8 mouse cellular contexts compared by ENCODE assay signal in the genomic region with DNA sequence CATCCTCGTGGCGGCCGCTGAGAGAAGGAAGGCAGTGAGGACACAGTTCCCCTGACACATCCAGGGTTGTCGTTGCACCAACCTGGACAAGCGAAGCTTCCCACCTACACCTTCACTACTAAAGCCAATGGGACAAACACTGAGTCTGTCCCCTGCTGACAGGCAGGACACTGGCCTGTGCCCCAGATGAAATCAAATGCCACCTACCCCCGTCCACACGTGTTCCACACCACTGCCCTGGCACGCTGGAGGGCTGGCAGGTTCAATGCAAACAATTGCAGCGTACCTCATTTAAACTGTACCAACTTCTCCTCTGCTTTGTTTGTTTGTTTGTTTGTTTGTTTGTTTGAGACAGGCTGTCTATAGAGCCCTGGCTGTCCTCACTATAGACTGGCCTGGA. TPM values are rescaled to one million over a fixed set of nuclear protein-coding genes. Genes with fewer than 3 reads are reported as not detected.
A peak's percentile ranks its signal among the peaks of the same experiment; 100 is the strongest.
DNase-seq lines count a peak whose midpoint lies in the region; ATAC-seq and TF ChIP-seq lines count a peak whose summit lies in the region.

No protein-coding gene starts in this region.

- H3K36me3 ChIP-seq in thymus, adult 2 months (ENCODE audit: control insufficient read depth, insufficient read depth, low read length), result no peaks in the 10 kb centered on the region
- no peaks in the 10 kb centered on the region for H3K36me3 ChIP-seq in liver, embryonic 14.5 days (replicated peaks; ENCODE audit: control insufficient read depth, insufficient read depth, low read depth)

- 35% methylated on average over 9 of the region's 9 CpGs for WGBS in thymus, adult 2 months
- WGBS in liver, embryonic 14.5 days (ENCODE audit: insufficient replicate concordance), result 82% methylated on average over 9 of the region's 9 CpGs

- H3K9ac ChIP-seq in liver, embryonic 14.5 days (replicated peaks), result no peak overlapping the region

- peak overlapping the region; percentile 39 for H3K4me3 ChIP-seq in thymus, adult 2 months (ENCODE audit: control insufficient read depth, insufficient read depth, low read length)
- H3K4me3 ChIP-seq in liver, embryonic 14.5 days (ENCODE audit: insufficient read depth in 1 of 2, low read depth in 2 of 2, low read length in 2 of 2), result no peak overlapping the region; a peak in 1 of 4 replicates

- H3K27me3 ChIP-seq in thymus, adult 2 months (ENCODE audit: control insufficient read depth, insufficient read depth, low read length), result no peaks in the 10 kb centered on the region
- no peaks in the 10 kb centered on the region for H3K27me3 ChIP-seq in liver, embryonic 14.5 days (ENCODE audit: control insufficient read depth, insufficient read depth, low read length)

- no peak for TF ChIP-seq EP300 in liver, embryonic 14.5 days (IDR thresholded peaks at IDR 0.05; ENCODE audit: low read depth)

- H3K9me3 ChIP-seq in liver, embryonic 14.5 days (ENCODE audit: control insufficient read depth, low read length), result no peaks in the 10 kb centered on the region

- H3K27ac ChIP-seq in thymus, adult 2 months (ENCODE audit: control insufficient read depth, insufficient read depth, low read length), result peak overlapping the region; percentile 5; the same call in 1 of the 2 replicates
- no peak overlapping the region for H3K27ac ChIP-seq in liver, embryonic 14.5 days

- intact Hi-C loops in left cerebral cortex, postnatal 4 days (cut with DNase I), result no loop called here
- intact Hi-C loops in left cerebral cortex, postnatal 25 days (cut with DNase I), result no loop called here

- no peak for ATAC-seq in CD4-positive, CD25-positive, alpha-beta regulatory T cell, adult 4 months
- no peak for ATAC-seq in liver, embryonic 14.5 days (ENCODE audit: insufficient read depth)

- TF ChIP-seq POLR2A in thymus, adult 2 months (IDR thresholded peaks at IDR 0.05; ENCODE audit: control insufficient read depth, extremely low read depth, insufficient read depth, low read length, poor library complexity), result no peak

- peak overlapping the region; percentile 71 for H3K4me2 ChIP-seq in liver, embryonic 14.5 days (ENCODE audit: low read depth)

- H3K4me1 ChIP-seq in thymus, adult 2 months (replicated peaks; ENCODE audit: control insufficient read depth, insufficient read depth, low read length), result peaks cover 44% of the 10 kb centered on the region
- H3K4me1 ChIP-seq in liver, embryonic 14.5 days (replicated peaks; ENCODE audit: control insufficient read depth in 2 of 2, insufficient read depth in 2 of 2, low read length in 1 of 2), result peaks cover 5 to 30% of the 10 kb centered on the region in 2 experiments

- TF ChIP-seq CTCF in thymus, adult 2 months (IDR thresholded peaks at IDR 0.05; ENCODE audit: borderline replicate concordance, control insufficient read depth, extremely low read depth, insufficient read depth, low read length, poor library complexity), result no peak
- TF ChIP-seq CTCF in liver, embryonic 14.5 days (IDR thresholded peaks at IDR 0.05; ENCODE audit: low read depth), result no peak

- DNase-seq in CD4-positive, CD25-positive, alpha-beta regulatory T cell, adult 2 months (ENCODE audit: low read depth, low spot score), result peak; percentile 28
- no peak for DNase-seq in thymus, adult 2 months
- no peak for DNase-seq in thymus, adult 18-20 months
- DNase-seq in liver, embryonic 14.5 days (ENCODE audit: low read depth in 3 of 3, low spot score in 3 of 3), result no peak
- no peak for DNase-seq in right cerebral cortex, adult 18-20 months
- DNase-seq in left cerebral cortex, postnatal 4 days, result no peak
- DNase-seq in left cerebral cortex, postnatal 25 days (ENCODE audit: low spot score in 2 of 2), result no peak

RNA-seq across cellular contexts. Expression of gene Vgll4, which starts 50.8 kb away (rescaled TPM):
- polyA plus RNA-seq in CD4-positive, CD25-positive, alpha-beta regulatory T cell, adult 4 months (2017; shearing (Covaris generic)), result 100 to 1,000 TPM; 171 to 233 TPM
- polyA plus RNA-seq in thymus, adult 2 months (2012; rRNA removed), result 107 and 108 TPM in 2 replicates
- polyA plus RNA-seq in liver, embryonic 14.5 days (2012; rRNA removed), result 4.6 TPM in 2 replicates
- polyA plus RNA-seq in liver, embryonic 14.5 days (2014; fragmentation: Nextera tagmentation; extraction: Ambion mirVana), result 5.5 and 7.3 TPM in 2 replicates
- 10 to 100 TPM; 60.0 to 63.7 TPM for total RNA-seq in left cerebral cortex, postnatal 4 days (2021)
- total RNA-seq in left cerebral cortex, postnatal 25 days (2021), result 10 to 100 TPM; 50.7 to 62.5 TPM

Comparison
In these comparisons a context has a peak if more than half of its experiments do, and no peak if none do; other contexts are left out.
1. RNA of gene Vgll4, which starts 50.8 kb away (polyA plus RNA-seq): 171 to 233 TPM in CD4-positive, CD25-positive, alpha-beta regulatory T cell, adult 4 months and 107 to 108 TPM in thymus, adult 2 months; 4.6 to 7.3 TPM in liver, embryonic 14.5 days; every median in the first group is over 10 times any median in the second.